Mouse (Mus musculus) neural tube, embryonic 13.5 days (tissue): ENCODE data around the gene Usf2. TPM values are rescaled to one million over a fixed set of nuclear protein-coding genes. Genes with fewer than 3 reads are reported as not detected.
"Not testable (repeated sequence)": the region's sequence is repeated elsewhere in the genome, so short reads cannot be mapped to it uniquely, and the experiment has no call there.

ENCODE experiments used
- ATAC-seq: fragments of 200-750 bp; cut with Nextera tagmentation; 2 replicates; pipeline ENCODE4 v1.8.0; 2017; ENCODE audit warnings: low read depth, mild to moderate bottlenecking, moderate TSS enrichment, moderate library complexity
- H3K27ac ChIP-seq: fragments of 300-500 bp; sonication (generic); replicated peaks from 2 replicates; pipeline ENCODE4 v1.5.1; 2015; ENCODE audit warnings: moderate library complexity, mild to moderate bottlenecking, inconsistent platforms
- H3K27me3 ChIP-seq: fragments of 300-500 bp; sonication (generic); 2 replicates; pipeline ENCODE4 v1.6.1; 2015; ENCODE audit warnings: mild to moderate bottlenecking, inconsistent platforms
- H3K36me3 ChIP-seq: fragments of 300-500 bp; sonication (generic); 2 replicates; pipeline ENCODE4 v1.6.1; 2015; ENCODE audit warnings: mild to moderate bottlenecking, inconsistent platforms
- H3K4me1 ChIP-seq: fragments of 300-500 bp; sonication (generic); replicated peaks from 2 replicates; pipeline ENCODE4 v1.6.1; 2015; ENCODE audit warnings: inconsistent platforms
- H3K4me2 ChIP-seq: fragments of 300-500 bp; sonication (generic); 2 replicates; pipeline ENCODE4 v1.6.1; 2015; ENCODE audit warnings: inconsistent platforms, mild to moderate bottlenecking, moderate library complexity
- H3K4me3 ChIP-seq: fragments of 300-500 bp; sonication (generic); 2 replicates; pipeline ENCODE4 v1.5.1; 2015; ENCODE audit warnings: mild to moderate bottlenecking, inconsistent platforms
- H3K9ac ChIP-seq: fragments of 300-500 bp; sonication (generic); 2 replicates; pipeline ENCODE4 v1.6.1; 2015; ENCODE audit warnings: moderate library complexity, mild to moderate bottlenecking, inconsistent platforms
- H3K9me3 ChIP-seq: fragments of 300-500 bp; sonication (generic); 2 replicates; pipeline ENCODE4 v1.6.1; 2016; ENCODE audit warnings: inconsistent platforms
- WGBS: fragments of 180-500 bp; shearing (Covaris S2); methylation state at CpG from one replicate; pipeline ENCODE4 v1.1.7; 2015; 5-methylcytosine and 5-hydroxymethylcytosine counted together
- polyA plus RNA-seq: library from polyadenylated mRNA; unstranded; fragments of >200 nt; fragmentation: Nextera tagmentation; extraction: Ambion mirVana; gene quantifications from 2 replicates; pipeline ENCODE4 v1.2.1, GENCODE M21; 2015

The Usf2 gene
- polyA plus RNA-seq, 1 experiment from 2014 or later = 34.4 TPM

GRCm38 (mm10) chr7:30942365-30942764 is 14.2 kb downstream of the Usf2 start:
- 65% methylated on average over 3 of the region's 3 CpGs for WGBS
- ATAC-seq = not testable (repeated sequence)

GRCm38 (mm10) chr7:30940070-30940469 is 16.5 kb downstream of the Usf2 start:
- not testable (repeated sequence) for ATAC-seq, H3K4me2 ChIP-seq, H3K27ac ChIP-seq, H3K36me3 ChIP-seq, H3K27me3 ChIP-seq, H3K4me1 ChIP-seq, H3K9me3 ChIP-seq, H3K9ac ChIP-seq, H3K4me3 ChIP-seq
- 77% methylated on average over 1 of the region's 1 CpGs for WGBS

More at GRCm38 (mm10) chr7:30942365-30942764, 14.2 kb downstream of the Usf2 start:
- not testable (repeated sequence) for H3K4me3 ChIP-seq, H3K4me1 ChIP-seq, H3K4me2 ChIP-seq, H3K9ac ChIP-seq, H3K27ac ChIP-seq, H3K27me3 ChIP-seq, H3K9me3 ChIP-seq
- H3K36me3 ChIP-seq = peaks cover 15% of the 10 kb centered on the region

- not testable (repeated sequence) for H3K27ac ChIP-seq, ATAC-seq, H3K36me3 ChIP-seq, H3K4me1 ChIP-seq, H3K4me2 ChIP-seq, H3K9me3 ChIP-seq, H3K27me3 ChIP-seq, H3K4me3 ChIP-seq, H3K9ac ChIP-seq
- 85% methylated on average over 6 of the region's 6 CpGs for WGBS
Observed at GRCm38 (mm10) chr7:30935422-30936099, 21.0 kb downstream of the Usf2 start.

- ATAC-seq, H3K4me1 ChIP-seq: not testable (repeated sequence)
Observed at GRCm38 (mm10) chr7:30924581-30924980, 32.0 kb downstream of the Usf2 start, which contains the start of gene Hamp2. Gene Hamp2 (minus strand): TSS chr7:30924681.

GRCm38 (mm10) chr7:30924071-30924470 is 32.5 kb downstream of the Usf2 start:
- ATAC-seq = no peak
- H3K36me3 ChIP-seq = no peaks in the 10 kb centered on the region
- H3K4me3 ChIP-seq = no peak overlapping the region
- no peaks in the 10 kb centered on the region for H3K27me3 ChIP-seq
- H3K4me2 ChIP-seq = no peak overlapping the region
- H3K4me1 ChIP-seq = no peaks in the 10 kb centered on the region
- no peaks in the 10 kb centered on the region for H3K9me3 ChIP-seq
- no peak overlapping the region for H3K9ac ChIP-seq
- 71% methylated on average over 3 of the region's 3 CpGs for WGBS
- no peak overlapping the region for H3K27ac ChIP-seq

More at GRCm38 (mm10) chr7:30924581-30924980, 32.0 kb downstream of the Usf2 start, which contains the start of gene Hamp2:
- not testable (repeated sequence) for H3K36me3 ChIP-seq, H3K27me3 ChIP-seq, H3K4me3 ChIP-seq, H3K9me3 ChIP-seq, H3K4me2 ChIP-seq, H3K9ac ChIP-seq, H3K27ac ChIP-seq
- WGBS = 68% methylated on average over 2 of the region's 2 CpGs

- H3K9me3 ChIP-seq, H3K9ac ChIP-seq, H3K4me2 ChIP-seq, H3K36me3 ChIP-seq, H3K27me3 ChIP-seq, H3K4me1 ChIP-seq, H3K27ac ChIP-seq, H3K4me3 ChIP-seq, ATAC-seq: not testable (repeated sequence)
- WGBS = 55% methylated on average over 3 of the region's 3 CpGs
Observed at GRCm38 (mm10) chr7:30922490-30922889, 34.1 kb downstream of the Usf2 start.

- 54% methylated on average over 3 of the region's 3 CpGs for WGBS
- H3K9ac ChIP-seq = no peak overlapping the region
- ATAC-seq = no peak
- H3K27me3 ChIP-seq = no peaks in the 10 kb centered on the region
- no peaks in the 10 kb centered on the region for H3K36me3 ChIP-seq
- no peak overlapping the region for H3K4me3 ChIP-seq
- H3K4me1 ChIP-seq = no peaks in the 10 kb centered on the region
- H3K4me2 ChIP-seq = no peak overlapping the region
- no peak overlapping the region for H3K27ac ChIP-seq
- H3K9me3 ChIP-seq = no peaks in the 10 kb centered on the region
Observed at GRCm38 (mm10) chr7:30920217-30920616, 36.4 kb downstream of the Usf2 start.

- 63% methylated on average over 4 of the region's 4 CpGs for WGBS
- H3K27me3 ChIP-seq = no peaks in the 10 kb centered on the region
- no peaks in the 10 kb centered on the region for H3K9me3 ChIP-seq
- ATAC-seq = no peak
- no peak overlapping the region for H3K27ac ChIP-seq
- H3K4me3 ChIP-seq = no peak overlapping the region
- no peak overlapping the region for H3K4me2 ChIP-seq
- H3K9ac ChIP-seq = no peak overlapping the region
- H3K36me3 ChIP-seq = no peaks in the 10 kb centered on the region
- H3K4me1 ChIP-seq = no peaks in the 10 kb centered on the region
Observed at GRCm38 (mm10) chr7:30917219-30917618, 39.4 kb downstream of the Usf2 start.

GRCm38 (mm10) chr7:30916713-30917112 is 39.9 kb downstream of the Usf2 start:
- no peak overlapping the region for H3K4me2 ChIP-seq
- 42% methylated on average over 6 of the region's 6 CpGs for WGBS
- no peak overlapping the region for H3K9ac ChIP-seq

GRCm38 (mm10) chr7:30914732-30915131 is 41.9 kb downstream of the Usf2 start, which contains the start of gene Mag:
Gene Mag (minus strand): TSS chr7:30914873.
- no peaks in the 10 kb centered on the region for H3K4me1 ChIP-seq
- no peaks in the 10 kb centered on the region for H3K27me3 ChIP-seq
- H3K27ac ChIP-seq = no peak within 1 kb of the TSS
- no peaks in the 10 kb centered on the region for H3K36me3 ChIP-seq
- no peak within 1 kb of the TSS for H3K9ac ChIP-seq
- no peak within 1 kb of the TSS for H3K4me2 ChIP-seq
- H3K9me3 ChIP-seq = no peaks in the 10 kb centered on the region
- no peak for ATAC-seq
- WGBS = 80% methylated on average over 8 of the region's 8 CpGs
- no peak within 1 kb of the TSS for H3K4me3 ChIP-seq

More at GRCm38 (mm10) chr7:30916713-30917112, 39.9 kb downstream of the Usf2 start:
- Histone ChIP-seq H3K36me3 (no peaks in the 10 kb centered on the region), H3K27me3 (no peaks in the 10 kb centered on the region), H3K4me3 (no peak overlapping the region), H3K9me3 (no peaks in the 10 kb centered on the region), H3K27ac (no peak overlapping the region), H3K4me1 (no peaks in the 10 kb centered on the region)
- ATAC-seq = no peak

GRCm38 (mm10) chr7:30909773-30910172 is 46.8 kb downstream of the Usf2 start:
- peaks cover 4% of the 10 kb centered on the region; the same call in 1 of the 2 replicates for H3K27me3 ChIP-seq
- H3K4me1 ChIP-seq = peaks cover 10% of the 10 kb centered on the region
- WGBS = 90% methylated on average over 6 of the region's 6 CpGs
- no peak overlapping the region for H3K9ac ChIP-seq
- no peaks in the 10 kb centered on the region for H3K9me3 ChIP-seq
- no peak overlapping the region for H3K4me3 ChIP-seq
- no peak for ATAC-seq
- H3K36me3 ChIP-seq = no peaks in the 10 kb centered on the region
- no peak overlapping the region for H3K27ac ChIP-seq
- no peak overlapping the region for H3K4me2 ChIP-seq

GRCm38 (mm10) chr7:30908992-30909431 is 47.6 kb downstream of the Usf2 start:
- peak overlapping the region; percentile 59 for H3K4me2 ChIP-seq
- H3K9me3 ChIP-seq = no peaks in the 10 kb centered on the region
- peak; percentile 58; the same call in 1 of the 2 replicates for ATAC-seq
- H3K9ac ChIP-seq = no peak overlapping the region
- peaks cover 10% of the 10 kb centered on the region for H3K4me1 ChIP-seq
- H3K27ac ChIP-seq = no peak overlapping the region
- WGBS = 26% methylated on average over 16 of the region's 17 CpGs
- H3K36me3 ChIP-seq = no peaks in the 10 kb centered on the region
- H3K27me3 ChIP-seq = peaks cover 4% of the 10 kb centered on the region; the same call in 1 of the 2 replicates
- peak overlapping the region; percentile 30; the same call in 1 of the 2 replicates for H3K4me3 ChIP-seq
